In genomic region chr14:32634015-32634682, GRCm38 (mm10) we compare ENCODE assay signal across 16 mouse cellular contexts. TPM values are rescaled to one million over a fixed set of nuclear protein-coding genes. Genes with fewer than 3 reads are reported as not detected.
DNase-seq lines count a peak whose midpoint lies in the region; ATAC-seq lines count a peak whose summit lies in the region.
"Had no signal": no experiment of that assay in that cellular context is flagged by ENCODE, and none has a peak within 500 bp of the region (broad histone marks: within the 10 kb centered on the region; RNA-seq: fewer than 3 reads in every experiment).

No protein-coding gene starts in this region.

- peak; percentile 84 for DNase-seq in heart, adult 11 months
- DNase-seq in heart, postnatal 36 days = no peak
- DNase-seq in A20 (ENCODE audit: low read depth, low spot score) = peak; percentile 14
- peak; percentile 11 for DNase-seq in brain, adult 2 months (ENCODE audit: low read depth, low spot score)
- DNase-seq in lung, postnatal 10 days = no peak
- no peak for DNase-seq in layer of hippocampus, adult 9-10 months (ENCODE audit: low spot score)
- no peak for DNase-seq in urinary bladder, postnatal 14 days (ENCODE audit: low spot score)
- DNase-seq: heart, postnatal 4 days; kidney, postnatal 10 days had no signal

- H3K27ac ChIP-seq in hindbrain, embryonic 16.5 days (ENCODE audit: low read depth, low read length) = no peak overlapping the region
- H3K27ac ChIP-seq: forebrain, embryonic 10.5 days; liver, embryonic 12.5 days had no signal

- no peaks in the 10 kb centered on the region for H3K36me3 ChIP-seq in hindbrain, embryonic 16.5 days (ENCODE audit: control insufficient read depth, insufficient read depth, low read length)
- H3K36me3 ChIP-seq: forebrain, embryonic 10.5 days; liver, embryonic 12.5 days had no signal

- no peaks in the 10 kb centered on the region for H3K4me1 ChIP-seq in hindbrain, embryonic 16.5 days (ENCODE audit: control insufficient read depth, insufficient read depth, low read depth, low read length)
- H3K4me1 ChIP-seq: forebrain, embryonic 10.5 days; liver, embryonic 12.5 days had no signal

- ATAC-seq in hindbrain, embryonic 16.5 days = 0 out of 2 replicates have a peak, but pooled peaks have one; percentile 54
- ATAC-seq: liver, embryonic 12.5 days; Patski had no signal

- no peaks in the 10 kb centered on the region for H3K9me3 ChIP-seq in hindbrain, embryonic 16.5 days (ENCODE audit: control insufficient read depth, low read length)
- H3K9me3 ChIP-seq: forebrain, embryonic 10.5 days; liver, embryonic 12.5 days had no signal

- H3K27me3 ChIP-seq in hindbrain, embryonic 16.5 days (replicated peaks; ENCODE audit: control insufficient read depth, insufficient read depth, low read length) = no peaks in the 10 kb centered on the region
- H3K27me3 ChIP-seq: liver, embryonic 12.5 days; Patski had no signal

- no peak overlapping the region for H3K4me2 ChIP-seq in hindbrain, embryonic 16.5 days (ENCODE audit: low read length)
- H3K4me2 ChIP-seq: liver, embryonic 12.5 days had no signal

- no peak overlapping the region for H3K4me3 ChIP-seq in hindbrain, embryonic 16.5 days (ENCODE audit: low read length)
- H3K4me3 ChIP-seq: forebrain, embryonic 10.5 days; liver, embryonic 12.5 days had no signal

- intact Hi-C loops in heart, postnatal 36 days (cut with DNase I) = no loop called here

- no peak overlapping the region for H3K9ac ChIP-seq in hindbrain, embryonic 16.5 days (ENCODE audit: low read depth, low read length)
- H3K9ac ChIP-seq: liver, embryonic 12.5 days had no signal

- WGBS in hindbrain, embryonic 16.5 days = 27% methylated on average over 11 of the region's 11 CpGs

RNA-seq across cellular contexts. Expression of gene Prrxl1, which starts 34.9 kb away (rescaled TPM):
- total RNA-seq in heart, postnatal 36 days (2021) = not detected
- 50.8 and 53.8 TPM in 2 replicates for polyA plus RNA-seq in hindbrain, embryonic 16.5 days (2015; fragmentation: Nextera tagmentation; extraction: Ambion mirVana)
- total RNA-seq: common myeloid progenitor, adult 5-6 weeks; gastrocnemius, adult 8-10 months; heart, postnatal 4 days had no signal
- polyA plus RNA-seq: forebrain, embryonic 10.5 days; liver, embryonic 12.5 days; Patski; testis, adult 2 months had no signal

RNA-seq across cellular contexts. Expression of gene 3425401B19Rik, which starts 50.9 kb away (rescaled TPM):
- 100 to 1,000 TPM; 127 to 148 TPM for total RNA-seq in heart, postnatal 36 days (2021)
- 0.06 and 0.21 TPM in 2 replicates for polyA plus RNA-seq in hindbrain, embryonic 16.5 days (2015; fragmentation: Nextera tagmentation; extraction: Ambion mirVana)
- total RNA-seq: common myeloid progenitor, adult 5-6 weeks had no signal
- polyA plus RNA-seq: forebrain, embryonic 10.5 days; liver, embryonic 12.5 days; Patski had no signal

Comparison
In these comparisons a context has a peak if more than half of its experiments do, and no peak if none do; other contexts are left out.
1. DNase-seq: peak in heart, adult 11 months (single experiment), A20 (single experiment) and brain, adult 2 months (single experiment); none in heart, postnatal 36 days (0 of 2), lung, postnatal 10 days (single experiment), layer of hippocampus, adult 9-10 months (single experiment) and urinary bladder, postnatal 14 days (single experiment).